Mouse (Mus musculus): ENCODE data around the gene Gm14308. TPM values are rescaled to one million over a fixed set of nuclear protein-coding genes. Genes with fewer than 3 reads are reported as not detected.
"Not testable (repeated sequence)": the region's sequence is repeated elsewhere in the genome, so short reads cannot be mapped to it uniquely, and the experiment has no call there.

The Gm14308 gene
- polyA plus RNA-seq (2012; ENCODE audit: insufficient read depth, low replicate concordance) = 3.6 TPM in 1 of 2 replicates, not detected in the other

GRCm38 (mm10) chr2:176636244-176636643 lies at the start of gene Gm14308:
Gene Gm14308, minus strand, starts transcription at chr2:176636344.
- not testable (repeated sequence) for H3K27me3 ChIP-seq (replicated peaks); H3K9me3 ChIP-seq; H3K4me1 ChIP-seq; H3K36me3 ChIP-seq (replicated peaks; ENCODE audit: low read length); H3K4me3 ChIP-seq (replicated peaks)

GRCm38 (mm10) chr2:176670222-176670621 lies 34.1 kb upstream of the Gm14308 start, which contains the start of gene Zfp973:
Gene Zfp973, plus strand, starts transcription at chr2:176670522.
- not testable (repeated sequence) for H3K36me3 ChIP-seq (replicated peaks; ENCODE audit: low read length); H3K4me1 ChIP-seq; H3K27me3 ChIP-seq (replicated peaks); H3K9me3 ChIP-seq; H3K4me3 ChIP-seq (replicated peaks)

Other genes with a start within 250 kb of the Gm14308 start
- gene Gm14435, start 212.8 kb downstream of the Gm14308 start, polyA plus RNA-seq (2012; ENCODE audit: insufficient read depth, low replicate concordance) = not detected in 2 replicates
- not detected in 2 replicates for gene Gm14434, start 149.6 kb downstream of the Gm14308 start, polyA plus RNA-seq (2012; ENCODE audit: insufficient read depth, low replicate concordance)
- gene Zfp967, start 115.3 kb downstream of the Gm14308 start, polyA plus RNA-seq (2012; ENCODE audit: insufficient read depth, low replicate concordance) = not detected in 2 replicates
- gene Zfp973, start 34.2 kb upstream of the Gm14308 start, polyA plus RNA-seq (2012; ENCODE audit: insufficient read depth, low replicate concordance) = 0.58 TPM in 1 of 2 replicates, not detected in the other
- gene Gm14305, start 72.0 kb upstream of the Gm14308 start, polyA plus RNA-seq (2012; ENCODE audit: insufficient read depth, low replicate concordance) = 1.1 TPM in 1 of 2 replicates, not detected in the other
- gene Gm14295, start 162.3 kb upstream of the Gm14308 start, polyA plus RNA-seq (2012; ENCODE audit: insufficient read depth, low replicate concordance) = not detected in 2 replicates
- not detected in 2 replicates for gene Gm14408, start 194.8 kb upstream of the Gm14308 start, polyA plus RNA-seq (2012; ENCODE audit: insufficient read depth, low replicate concordance)